Mouse (Mus musculus) kidney, adult 8-10 months (tissue): ENCODE measurements at regions not wholly inside any gene's neighbourhood (a gene's known extent, or its start where the extent isn't known, plus 50 kb on each side); places are given as distances from the start of the nearest gene placed in this dataset.

Experiments used
- DNase-seq, 2 experiments: peaks; one replicate each; pipeline ENCODE4 v3.0.0; 2022

DNA sequence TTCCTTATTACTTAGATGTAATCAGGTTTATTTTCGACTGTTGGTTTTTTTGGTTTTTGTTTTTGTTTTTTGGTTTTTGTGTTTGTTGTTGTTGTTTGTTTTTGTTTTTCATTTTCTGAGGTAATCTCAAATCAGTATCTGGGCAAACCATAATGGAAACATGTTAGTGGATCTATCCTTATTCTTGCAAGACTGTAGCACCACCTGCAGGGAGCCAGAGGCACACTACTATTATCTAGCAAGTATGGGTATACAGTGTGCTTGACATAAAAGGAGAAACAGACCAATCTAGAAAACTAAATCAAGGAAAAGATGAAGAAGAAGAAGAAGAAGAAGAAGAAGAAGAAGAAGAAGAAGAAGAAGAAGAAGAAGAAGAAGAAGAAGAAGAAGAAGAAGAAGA, 552.4 kb downstream of the Rfpl4b start:
- peak in 1 of 2 experiments; percentile 5 for DNase-seq

GRCm38 (mm10) chr10:38265564-38265963, 556.0 kb downstream of the Rfpl4b start:
- no peak for DNase-seq

DNA sequence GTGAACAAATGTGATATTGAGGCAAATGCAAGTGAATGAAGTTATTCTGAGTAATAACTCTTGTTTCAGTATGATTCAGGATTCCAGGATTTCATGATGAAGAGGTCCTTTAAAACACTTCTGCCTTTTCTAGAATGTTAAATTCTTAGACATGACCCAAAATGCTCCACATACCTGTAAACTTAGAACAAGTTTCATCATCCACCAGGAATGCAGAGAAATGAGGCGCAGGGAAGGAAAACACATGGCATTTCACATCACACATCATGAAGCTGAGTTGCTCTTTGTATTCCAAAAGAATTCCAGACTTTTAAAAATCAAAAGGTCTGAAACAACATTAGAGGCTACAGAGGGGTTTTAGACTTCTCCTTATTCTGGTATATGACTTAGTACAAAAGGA, 574.8 kb downstream of the Rfpl4b start:
- DNase-seq: no peak
